ENCODE assay signal across 2 mouse cellular contexts in the genomic region with DNA sequence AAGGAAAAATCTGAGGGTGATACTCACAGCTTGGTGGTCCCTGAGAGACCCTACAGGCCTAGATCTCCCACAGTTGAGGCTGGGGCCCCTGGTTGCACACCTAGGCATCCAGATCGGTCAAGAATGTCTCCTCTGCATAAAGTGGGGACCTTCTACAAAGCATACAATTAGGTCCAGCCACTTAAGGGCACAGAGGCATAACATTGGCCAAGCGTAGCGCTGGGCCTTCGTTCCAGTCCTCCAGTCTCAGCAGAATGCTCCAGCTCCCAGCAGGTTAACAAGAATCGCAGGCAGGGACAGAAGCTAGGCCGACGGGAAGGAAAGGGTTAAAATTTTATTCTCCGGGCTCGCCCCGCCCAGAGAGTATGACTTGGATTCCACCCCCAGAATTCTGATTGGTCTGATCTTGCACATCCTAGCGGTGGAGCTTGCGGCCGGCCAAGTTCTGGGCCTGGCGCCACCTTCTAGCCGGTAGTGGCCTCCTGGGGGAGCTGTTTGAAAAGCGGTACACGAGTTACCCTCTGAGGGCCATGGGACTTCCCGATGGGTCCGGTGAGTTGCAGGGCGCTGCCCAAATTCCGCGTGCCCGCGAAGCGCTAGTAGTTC.
TF ChIP-seq lines count a peak whose summit lies in the region.

No protein-coding gene starts in this region.

TF ChIP-seq in CH12.LX, 34 proteins besides CTCF, POLR2A, EP300 and RAD21:
- TF ChIP-seq SIN3A (IDR thresholded peaks at IDR 0.05; ENCODE audit: low read length) (peak; percentile 95), ZKSCAN1 (IDR thresholded peaks at IDR 0.05; ENCODE audit: borderline replicate concordance, low read depth, low read length) (0 out of 2 replicates have a peak, but pooled peaks have one; percentile 4), MAFK (IDR thresholded peaks at IDR 0.05; ENCODE audit: insufficient replicate concordance, low read length) (0 out of 2 replicates have a peak, but pooled peaks have one; percentile 16), E2F4 (IDR thresholded peaks at IDR 0.05; ENCODE audit: insufficient replicate concordance, low read depth, low read length) (no peak; the same call in 1 of the 2 replicates), MYC (IDR thresholded peaks at IDR 0.05; ENCODE audit: low read depth, low read length) (peak; percentile 76), MAZ (IDR thresholded peaks at IDR 0.05; ENCODE audit: low read depth, low read length) (peak; percentile 70; the same call in 1 of the 2 replicates), TCF12 (IDR thresholded peaks at IDR 0.05; ENCODE audit: low read depth, low read length) (peak; percentile 55; the same call in 1 of the 2 replicates), ELF1 (IDR thresholded peaks at IDR 0.05; ENCODE audit: low read depth, low read length) (peak; percentile 77), RCOR1 (conservative IDR thresholded peaks at IDR 0.05; ENCODE audit: low read depth, low read length) (no peak; the same call in 1 of the 2 replicates), MEF2A (IDR thresholded peaks at IDR 0.05; ENCODE audit: borderline replicate concordance, low read depth, low read length) (peak; percentile 71; the same call in 1 of the 2 replicates), IRF4 (IDR thresholded peaks at IDR 0.05; ENCODE audit: low read depth, low read length) (peak; percentile 73; the same call in 1 of the 2 replicates), JUND (conservative IDR thresholded peaks at IDR 0.05; ENCODE audit: low read depth, low read length) (0 out of 2 replicates have a peak, but pooled peaks have one; percentile 23), MXI1 (IDR thresholded peaks at IDR 0.05; ENCODE audit: low read depth, low read length) (peak; percentile 75), NRF1 (IDR thresholded peaks at IDR 0.05; ENCODE audit: low read depth, low read length) (peak; percentile 46; the same call in 1 of the 2 replicates), MAX (IDR thresholded peaks at IDR 0.05; ENCODE audit: low read length) (peak; percentile 76; the same call in 1 of the 2 replicates), HCFC1 (IDR thresholded peaks at IDR 0.05; ENCODE audit: low read depth, low read length) (peak; percentile 70), CHD1 (IDR thresholded peaks at IDR 0.05; ENCODE audit: low read depth, low read length) (no peak), USF1 (IDR thresholded peaks at IDR 0.05; ENCODE audit: low read depth, low read length) (no peak), SMC3 (IDR thresholded peaks at IDR 0.05; ENCODE audit: low read depth, low read length) (peak; percentile 52), ETS1 (conservative IDR thresholded peaks at IDR 0.05; ENCODE audit: low read depth, low read length) (peak; percentile 32; the same call in 1 of the 2 replicates), CHD2 (IDR thresholded peaks at IDR 0.05; ENCODE audit: low read length) (0 out of 2 replicates have a peak, but pooled peaks have one; percentile 52), ZMIZ1 (IDR thresholded peaks at IDR 0.05; ENCODE audit: low read depth, low read length) (no peak), BHLHE40 (IDR thresholded peaks at IDR 0.05; ENCODE audit: low read depth, low read length) (peak; percentile 39; the same call in 1 of the 2 replicates), POLR2AphosphoS2 (IDR thresholded peaks at IDR 0.05; ENCODE audit: low read depth, low read length) (no peak)

TF ChIP-seq in myocyte, 11 proteins besides CTCF, POLR2A, EP300 and RAD21:
- TF ChIP-seq REST (IDR thresholded peaks at IDR 0.05; ENCODE audit: insufficient read depth, insufficient read length) (no peak), SRF (IDR thresholded peaks at IDR 0.05; ENCODE audit: control insufficient read depth, insufficient read length, low read depth) (no peak), MYOG (IDR thresholded peaks at IDR 0.05; ENCODE audit: control insufficient read depth in 1 of 3, insufficient read depth in 1 of 3, insufficient read length in 2 of 3, low read depth in 2 of 3) (no peak), MAX (IDR thresholded peaks at IDR 0.05; ENCODE audit: low read depth) (no peak), USF1 (IDR thresholded peaks at IDR 0.05; ENCODE audit: low read depth) (no peak), E2F4 (IDR thresholded peaks at IDR 0.05; ENCODE audit: insufficient read depth) (no peak), POLR2AphosphoS2 (IDR thresholded peaks at IDR 0.05; ENCODE audit: insufficient read length, low read depth) (no peak), MYOD1 (IDR thresholded peaks at IDR 0.05; ENCODE audit: control insufficient read depth in 1 of 3, insufficient read length in 2 of 3, low read depth in 2 of 3) (no peak), CEBPB (IDR thresholded peaks at IDR 0.05; ENCODE audit: insufficient read depth, poor library complexity, severe bottlenecking) (no peak), TCF3 (IDR thresholded peaks at IDR 0.05; ENCODE audit: insufficient read length, low read depth) (no peak)
